Mouse (Mus musculus): ENCODE measurements around the gene Slc16a5. TPM values are rescaled to one million over a fixed set of nuclear protein-coding genes. Genes with fewer than 3 reads are reported as not detected.
A peak's percentile ranks its signal among the peaks of the same experiment; 100 is the strongest.

Gene Slc16a5
- total and polyA plus RNA-seq, 2 experiments from 2014 or later: 0.21 TPM; not detected in 1

DNA sequence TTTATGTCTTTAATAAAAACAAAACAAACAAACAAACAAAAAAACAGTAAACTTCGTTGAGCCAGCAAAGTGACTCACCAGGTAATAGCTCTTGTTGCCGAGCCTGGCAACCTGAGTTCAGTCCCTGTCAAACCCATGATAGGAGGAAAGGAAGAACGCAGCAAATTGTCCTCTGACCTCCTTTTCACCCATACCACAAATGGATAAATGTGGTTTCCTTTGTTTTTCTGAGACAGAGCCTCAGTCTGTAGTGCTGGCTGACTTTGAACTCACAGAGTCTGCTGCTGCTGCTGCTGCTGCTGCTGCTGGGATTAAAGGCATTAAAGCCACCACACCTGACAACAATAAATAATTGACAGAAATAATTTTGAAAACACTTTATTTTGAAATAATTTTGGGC, 39.2 kb upstream of the Slc16a5 start:
- no peak overlapping the region for H3K27ac ChIP-seq (ENCODE audit: low read depth, low read length)
- DNase-seq (ENCODE audit: low spot score): no peak
- 92% methylated on average over 3 of the region's 3 CpGs for WGBS
- no peak for ATAC-seq (ENCODE audit: low FRiP score)
- no peak overlapping the region for H3K9ac ChIP-seq (replicated peaks; ENCODE audit: low read length, poor library complexity, severe bottlenecking)
- no peak for TF ChIP-seq CTCF (IDR thresholded peaks at IDR 0.05)
- H3K4me1 ChIP-seq (ENCODE audit: insufficient read depth, low read length): peaks cover 21% of the 10 kb centered on the region; the same call in 1 of the 2 replicates
- peaks cover 26% of the 10 kb centered on the region for H3K36me3 ChIP-seq (ENCODE audit: insufficient read depth, low read length)
- H3K9me3 ChIP-seq (ENCODE audit: low read length): no peaks in the 10 kb centered on the region
- no peaks in the 10 kb centered on the region for H3K27me3 ChIP-seq (ENCODE audit: insufficient read depth, low read length)
- H3K4me3 ChIP-seq (ENCODE audit: low read depth, low read length): no peak overlapping the region
- H3K4me2 ChIP-seq (ENCODE audit: low read depth, low read length, poor library complexity, severe bottlenecking): no peak overlapping the region

DNA sequence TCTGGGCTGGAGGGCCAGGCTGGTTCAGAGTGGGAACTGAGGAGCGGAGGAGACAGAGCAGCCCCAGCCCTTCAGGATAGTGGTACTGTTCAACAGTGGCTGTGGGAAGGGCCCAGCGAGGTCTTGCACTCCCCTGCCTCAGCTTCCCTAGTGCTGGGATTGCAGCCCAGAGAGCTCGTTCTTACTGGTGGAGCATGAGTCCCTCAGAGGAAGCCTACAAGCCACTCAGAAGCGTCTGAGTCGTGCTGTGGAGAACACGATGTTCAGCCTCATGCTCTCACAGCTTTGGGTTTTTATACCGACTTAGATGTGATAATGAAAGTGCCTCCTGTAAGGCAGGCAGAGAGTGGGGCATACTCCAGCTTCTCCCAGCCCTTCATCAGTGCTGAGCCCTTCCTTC, 37.6 kb upstream of the Slc16a5 start:
- DNase-seq (ENCODE audit: low spot score): no peak
- Histone ChIP-seq H3K9me3 (ENCODE audit: low read length) (no peaks in the 10 kb centered on the region), H3K36me3 (ENCODE audit: insufficient read depth, low read length) (peaks cover 31% of the 10 kb centered on the region), H3K4me1 (ENCODE audit: insufficient read depth, low read length) (peaks cover 14% of the 10 kb centered on the region; the same call in 1 of the 2 replicates), H3K27ac (ENCODE audit: low read depth, low read length) (no peak overlapping the region), H3K27me3 (ENCODE audit: insufficient read depth, low read length) (no peaks in the 10 kb centered on the region), H3K4me3 (ENCODE audit: low read depth, low read length) (no peak overlapping the region), H3K9ac (replicated peaks; ENCODE audit: low read length, poor library complexity, severe bottlenecking) (no peak overlapping the region), H3K4me2 (ENCODE audit: low read depth, low read length, poor library complexity, severe bottlenecking) (no peak overlapping the region)
- WGBS: 89% methylated on average over 7 of the region's 7 CpGs
- no peak for TF ChIP-seq CTCF (IDR thresholded peaks at IDR 0.05)
- no peak for ATAC-seq (ENCODE audit: low FRiP score)

DNA sequence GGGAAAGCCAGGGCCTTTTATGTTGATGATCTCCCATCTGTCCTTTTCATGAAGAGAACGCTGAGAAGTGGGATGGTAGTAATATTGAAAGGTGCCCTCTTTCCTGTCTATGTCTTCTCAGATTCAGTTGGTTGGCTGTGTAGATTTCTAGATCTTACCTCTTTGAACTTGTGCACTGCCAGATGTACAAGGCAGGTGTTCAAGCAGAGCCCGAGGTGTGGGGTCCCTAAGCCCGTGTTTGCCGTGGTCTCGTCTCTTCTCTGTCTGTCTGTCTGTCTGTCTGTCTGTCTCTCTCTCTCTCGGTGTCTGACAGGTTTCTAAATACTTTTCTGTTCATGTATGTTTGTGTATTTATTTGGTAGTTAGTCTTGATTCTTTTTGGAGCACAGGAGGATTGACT, 36.6 kb upstream of the Slc16a5 start:
- no peak overlapping the region for H3K9ac ChIP-seq (replicated peaks; ENCODE audit: low read length, poor library complexity, severe bottlenecking)

DNA sequence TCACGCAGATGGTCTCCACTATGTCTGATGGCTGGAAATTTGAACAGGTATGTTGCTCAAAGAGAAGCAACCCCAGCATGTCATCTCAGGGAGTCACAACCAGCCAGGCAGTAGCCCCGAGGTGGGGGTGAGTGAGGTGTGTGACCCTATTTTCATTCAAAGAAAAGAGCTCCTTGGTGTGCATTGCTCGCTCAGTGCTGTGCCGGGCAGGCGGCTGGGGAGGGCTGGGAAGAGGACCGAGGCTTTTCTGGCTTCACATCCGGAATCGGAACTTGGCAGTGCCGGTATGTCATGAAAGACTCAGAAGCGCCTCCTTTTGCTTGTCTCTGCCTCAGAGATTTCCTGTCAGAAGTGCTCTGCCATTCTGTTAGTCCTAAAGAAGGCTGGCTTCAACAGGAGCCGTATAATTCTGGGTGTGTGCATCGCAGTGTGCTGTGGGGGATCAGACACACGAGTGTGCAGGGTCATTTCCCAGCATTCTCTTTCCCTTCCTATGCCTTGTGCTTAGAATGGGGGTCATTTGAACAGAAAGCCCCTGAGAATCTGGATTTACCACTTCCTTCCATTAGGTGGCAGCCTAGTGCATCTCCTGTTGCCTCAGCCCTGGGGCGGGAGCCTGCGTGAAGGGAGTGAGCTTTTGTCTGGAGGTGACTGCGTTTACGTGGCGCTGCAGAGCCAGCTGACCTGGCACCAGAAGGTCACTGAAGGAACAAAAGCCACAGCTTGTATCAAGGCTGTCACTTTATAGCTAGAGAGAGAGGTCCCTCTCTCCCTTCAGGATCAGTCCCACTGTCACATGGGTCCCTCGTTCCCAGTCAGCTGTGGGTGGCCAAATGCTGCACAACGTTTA, 34.6 kb upstream of the Slc16a5 start:
- no peaks in the 10 kb centered on the region for H3K27me3 ChIP-seq (ENCODE audit: insufficient read depth, low read length)
- no peaks in the 10 kb centered on the region for H3K9me3 ChIP-seq (ENCODE audit: low read length)
- peak; percentile 94 for TF ChIP-seq CTCF (IDR thresholded peaks at IDR 0.05)
- H3K36me3 ChIP-seq (ENCODE audit: insufficient read depth, low read length): peaks cover 55% of the 10 kb centered on the region
- H3K27ac ChIP-seq (ENCODE audit: low read depth, low read length): peak overlapping the region; percentile 68
- DNase-seq (ENCODE audit: low spot score) (peak; percentile 91), ATAC-seq (ENCODE audit: low FRiP score) (peak; percentile 74)
- 0 out of 2 replicates have a peak overlapping the region, but pooled peaks have one; percentile 3 for H3K4me3 ChIP-seq (ENCODE audit: low read depth, low read length)
- H3K4me1 ChIP-seq (ENCODE audit: insufficient read depth, low read length): 0 out of 2 replicates have a peak, but pooled peaks cover 2% of the 10 kb centered on the region
- peak overlapping the region; percentile 16 for H3K4me2 ChIP-seq (ENCODE audit: low read depth, low read length, poor library complexity, severe bottlenecking)
- WGBS: 34% methylated on average over 20 of the region's 20 CpGs
- no peak overlapping the region for H3K9ac ChIP-seq (replicated peaks; ENCODE audit: low read length, poor library complexity, severe bottlenecking)

More for the DNA sequence above, 36.6 kb upstream of the Slc16a5 start:
- Histone ChIP-seq H3K4me1 (ENCODE audit: insufficient read depth, low read length) (peaks cover 14% of the 10 kb centered on the region; the same call in 1 of the 2 replicates), H3K9me3 (ENCODE audit: low read length) (no peaks in the 10 kb centered on the region), H3K36me3 (ENCODE audit: insufficient read depth, low read length) (peaks cover 40% of the 10 kb centered on the region), H3K27ac (ENCODE audit: low read depth, low read length) (no peak overlapping the region), H3K4me2 (ENCODE audit: low read depth, low read length, poor library complexity, severe bottlenecking) (no peak overlapping the region), H3K27me3 (ENCODE audit: insufficient read depth, low read length) (no peaks in the 10 kb centered on the region), H3K4me3 (ENCODE audit: low read depth, low read length) (no peak overlapping the region)
- 93% methylated on average over 6 of the region's 6 CpGs for WGBS
- ATAC-seq (ENCODE audit: low FRiP score) (no peak), DNase-seq (ENCODE audit: low spot score) (no peak)
- TF ChIP-seq CTCF (IDR thresholded peaks at IDR 0.05): no peak

DNA sequence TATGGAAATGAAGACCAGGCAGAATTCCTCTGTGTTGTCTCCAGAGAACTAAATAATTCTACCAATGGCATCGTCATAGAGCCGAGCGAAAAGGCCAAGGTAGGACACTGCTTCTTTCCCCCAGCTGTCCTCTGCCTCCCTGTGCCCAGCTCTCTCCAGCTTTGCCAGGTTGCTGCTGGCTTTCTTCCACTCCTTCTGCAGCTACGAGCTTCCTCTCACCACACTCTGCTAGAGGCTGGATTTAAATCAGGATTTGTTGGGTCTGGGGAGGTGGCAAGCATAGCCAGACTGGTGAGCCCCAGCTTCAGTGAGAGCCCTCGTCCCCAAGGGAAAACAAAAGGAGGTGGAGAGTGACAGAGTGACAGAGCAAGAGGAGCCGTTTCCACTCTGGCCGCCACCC, 33.0 kb upstream of the Slc16a5 start:
- peaks cover 50% of the 10 kb centered on the region for H3K36me3 ChIP-seq (ENCODE audit: insufficient read depth, low read length)
- H3K27me3 ChIP-seq (ENCODE audit: insufficient read depth, low read length): no peaks in the 10 kb centered on the region
- H3K4me2 ChIP-seq (ENCODE audit: low read depth, low read length, poor library complexity, severe bottlenecking): no peak overlapping the region
- H3K9me3 ChIP-seq (ENCODE audit: low read length): no peaks in the 10 kb centered on the region
- no peak overlapping the region for H3K4me3 ChIP-seq (ENCODE audit: low read depth, low read length)
- DNase-seq (ENCODE audit: low spot score): no peak
- TF ChIP-seq CTCF (IDR thresholded peaks at IDR 0.05): no peak
- ATAC-seq (ENCODE audit: low FRiP score): no peak
- H3K27ac ChIP-seq (ENCODE audit: low read depth, low read length): no peak overlapping the region
- 0 out of 2 replicates have a peak, but pooled peaks cover 2% of the 10 kb centered on the region for H3K4me1 ChIP-seq (ENCODE audit: insufficient read depth, low read length)
- 0 out of 2 replicates have a peak overlapping the region, but pooled peaks have one; percentile 4 for H3K9ac ChIP-seq (replicated peaks; ENCODE audit: low read length, poor library complexity, severe bottlenecking)
- WGBS: 88% methylated on average over 7 of the region's 7 CpGs

DNA sequence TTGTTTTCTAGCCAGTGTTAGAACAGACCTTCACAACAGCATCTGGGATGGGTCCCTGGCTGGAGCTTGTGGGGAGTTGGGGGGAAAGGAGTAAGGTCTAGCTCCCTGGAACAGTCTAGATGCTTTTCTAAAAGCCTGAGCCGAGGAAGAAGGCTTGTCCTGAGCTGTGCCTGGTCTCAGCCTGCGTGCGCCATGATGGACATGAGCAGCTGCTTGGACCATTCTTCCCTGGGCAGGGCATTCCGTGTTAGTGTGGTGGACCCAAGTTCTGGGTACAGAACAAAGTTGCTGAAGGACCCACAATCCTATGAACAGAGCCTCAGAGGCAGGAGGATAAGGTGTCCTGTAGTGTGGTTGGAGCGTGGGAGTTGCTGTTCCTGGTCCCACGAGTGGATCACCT, 31.7 kb upstream of the Slc16a5 start:
- H3K27ac ChIP-seq (ENCODE audit: low read depth, low read length): no peak overlapping the region
- H3K4me2 ChIP-seq (ENCODE audit: low read depth, low read length, poor library complexity, severe bottlenecking): no peak overlapping the region
- 93% methylated on average over 6 of the region's 6 CpGs for WGBS
- no peak for TF ChIP-seq CTCF (IDR thresholded peaks at IDR 0.05)
- H3K4me1 ChIP-seq (ENCODE audit: insufficient read depth, low read length): peaks cover 4% of the 10 kb centered on the region; the same call in 1 of the 2 replicates
- ATAC-seq (ENCODE audit: low FRiP score) (no peak), DNase-seq (ENCODE audit: low spot score) (no peak)
- no peak overlapping the region for H3K9ac ChIP-seq (replicated peaks; ENCODE audit: low read length, poor library complexity, severe bottlenecking)
- no peaks in the 10 kb centered on the region for H3K9me3 ChIP-seq (ENCODE audit: low read length)
- peaks cover 42% of the 10 kb centered on the region for H3K36me3 ChIP-seq (ENCODE audit: insufficient read depth, low read length)
- no peaks in the 10 kb centered on the region for H3K27me3 ChIP-seq (ENCODE audit: insufficient read depth, low read length)
- no peak overlapping the region for H3K4me3 ChIP-seq (ENCODE audit: low read depth, low read length)
